Mouse (Mus musculus) testis, postnatal 10 days (tissue): ENCODE data around the gene Pnp.
"Not testable (repeated sequence)": the region's sequence is repeated elsewhere in the genome, so short reads cannot be mapped to it uniquely, and the experiment has no call there.

Experiments used
- DNase-seq: peaks from one replicate; pipeline ENCODE4 v3.0.0; 2021; ENCODE audit warnings: low spot score

Pnp gene

DNA sequence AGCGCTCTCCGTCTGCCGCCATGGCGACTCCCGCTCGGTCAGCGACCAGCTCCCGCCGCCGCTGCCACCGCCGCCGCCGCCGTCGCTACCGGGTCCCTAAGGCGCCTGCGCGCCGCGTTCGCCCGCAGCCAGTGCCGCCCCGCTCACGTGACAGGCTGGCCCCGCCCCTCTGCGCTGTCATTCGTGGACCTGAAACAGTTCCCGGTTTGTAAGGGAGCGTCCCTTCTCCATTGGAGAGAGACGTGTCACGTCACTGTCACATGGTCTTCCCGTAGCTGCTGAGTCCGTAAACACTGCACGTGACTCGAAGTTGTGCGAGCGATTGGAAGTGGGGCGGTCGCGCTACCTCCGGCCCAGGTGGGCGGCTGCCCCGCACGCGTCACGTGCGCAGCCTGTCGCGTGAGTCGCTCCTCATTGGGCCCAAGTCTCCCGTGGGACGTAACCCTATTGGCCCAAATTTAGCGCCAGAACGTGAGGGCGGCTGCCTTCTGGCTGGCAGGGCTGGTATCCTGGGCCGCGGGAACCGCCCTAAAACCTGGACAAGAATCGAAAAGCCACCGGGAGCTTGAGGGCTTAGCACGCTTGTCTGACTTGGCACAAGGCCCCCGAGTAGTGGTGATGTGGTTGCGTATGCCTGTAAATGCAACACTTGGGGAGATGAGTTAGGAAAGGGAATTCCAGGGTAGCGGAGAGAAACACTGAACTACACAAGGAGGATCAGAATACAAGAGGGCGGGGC, at the start of gene Pnp, which contains the start of gene Pip4p1:
Pnp (plus strand) TSS at position 329 of the 739 bp plus-strand sequence.
Pip4p1 (minus strand) TSS at position 103 of the 739 bp plus-strand sequence.
- peak; percentile 100 for DNase-seq

DNA sequence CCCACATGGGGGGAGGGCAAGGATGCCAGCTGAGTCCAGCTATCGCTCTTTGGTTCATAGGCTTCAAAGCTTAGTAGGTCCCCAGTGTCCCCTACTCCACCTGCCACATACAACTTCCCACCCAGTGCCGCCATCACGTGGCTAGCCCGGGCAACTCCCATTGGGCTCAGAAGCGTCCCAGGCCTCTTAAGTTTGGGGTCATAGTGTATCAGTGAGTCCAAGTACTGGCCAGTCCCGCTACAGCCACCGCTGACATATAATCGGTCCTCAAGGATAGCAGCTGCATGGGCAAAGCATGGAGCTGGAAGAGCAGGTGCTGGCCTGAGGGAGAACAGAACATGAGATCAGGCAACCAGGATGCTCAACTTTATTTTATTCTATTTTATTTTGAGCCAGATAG, 39.3 kb upstream of the Pnp start:
- DNase-seq, result no peak

DNA sequence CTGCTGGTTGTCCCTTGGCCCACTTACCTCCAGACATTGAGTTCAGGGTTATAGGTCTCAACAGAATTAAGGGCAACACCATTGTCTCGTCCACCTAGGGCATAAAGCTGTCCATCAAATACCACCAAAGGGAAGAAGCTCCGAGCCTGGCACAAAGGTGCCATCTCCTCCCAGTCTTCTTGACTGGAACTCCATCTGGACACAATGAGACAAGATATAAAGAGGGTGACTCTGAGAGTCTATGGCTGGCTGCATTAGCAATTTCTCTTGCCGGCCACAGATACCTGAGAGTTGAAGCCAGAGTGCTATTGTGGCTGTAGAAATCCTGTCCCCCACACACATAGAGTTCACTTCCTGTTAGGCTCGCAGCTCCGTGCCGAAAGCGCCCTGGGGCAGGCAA, 38.8 kb upstream of the Pnp start:
- DNase-seq, result no peak

DNA sequence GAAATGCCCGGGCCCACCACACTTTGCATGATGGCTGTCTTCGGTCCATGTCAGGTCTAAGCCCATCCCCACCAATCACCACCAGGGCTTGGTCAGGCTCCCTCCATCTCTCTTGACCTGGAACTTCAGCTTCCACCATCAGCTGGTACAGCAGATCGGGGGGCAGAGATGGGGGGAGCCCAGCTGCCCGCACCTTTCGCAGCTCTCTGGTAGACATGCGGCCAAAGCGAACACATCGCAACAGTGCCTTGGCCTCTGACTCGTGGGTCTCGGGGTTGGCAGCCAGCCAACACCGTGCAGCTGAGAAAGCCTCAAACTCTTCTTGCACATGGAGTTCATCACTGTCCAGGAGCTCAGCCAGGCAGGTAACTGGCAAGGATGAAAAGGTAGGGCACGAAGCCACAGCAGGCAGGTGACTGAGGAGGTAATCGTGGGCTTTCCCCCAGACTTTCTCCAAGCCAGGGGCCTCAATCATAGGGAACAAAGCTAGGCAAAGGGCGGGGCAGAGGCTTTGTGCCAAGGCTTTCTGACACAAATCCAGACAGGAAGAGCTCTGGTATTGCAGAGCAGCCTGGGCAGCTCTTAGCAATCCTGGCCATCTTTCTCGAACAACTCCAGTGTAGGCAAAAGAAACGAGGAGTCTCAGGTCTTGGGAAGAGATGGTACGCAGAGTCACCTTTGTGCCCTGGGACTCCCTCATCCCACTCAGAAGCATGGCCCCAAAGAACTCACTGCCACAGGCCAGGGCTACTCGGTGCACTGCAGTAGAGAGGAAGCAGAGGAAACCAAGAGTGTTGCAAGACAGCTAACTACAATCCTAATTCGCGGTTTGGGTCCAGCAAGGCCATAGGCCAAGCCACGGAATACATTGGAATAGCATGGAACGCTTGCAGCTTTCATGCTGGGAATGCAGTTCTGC, 38.1 kb upstream of the Pnp start:
- DNase-seq, result no peak

DNA sequence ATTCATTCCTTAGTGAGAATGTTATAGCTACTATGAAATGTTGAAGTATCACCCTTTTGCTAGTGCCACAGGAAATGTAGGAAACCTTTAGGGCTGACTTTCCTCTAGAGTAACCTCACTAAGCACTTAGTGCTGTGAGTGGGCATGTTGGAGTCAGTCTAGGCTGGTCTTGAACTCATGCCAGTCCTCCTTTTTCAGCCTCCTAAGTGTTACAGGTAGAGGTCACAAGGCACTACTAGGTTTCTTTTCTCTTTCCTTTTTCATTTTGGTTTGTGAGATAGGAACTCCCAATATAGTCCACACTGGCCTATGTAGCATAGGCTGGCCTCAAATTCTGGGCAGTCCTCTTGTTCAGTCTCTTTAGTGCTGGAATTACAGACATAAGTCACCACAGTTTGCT, 35.5 kb upstream of the Pnp start:
- DNase-seq, result no peak

DNA sequence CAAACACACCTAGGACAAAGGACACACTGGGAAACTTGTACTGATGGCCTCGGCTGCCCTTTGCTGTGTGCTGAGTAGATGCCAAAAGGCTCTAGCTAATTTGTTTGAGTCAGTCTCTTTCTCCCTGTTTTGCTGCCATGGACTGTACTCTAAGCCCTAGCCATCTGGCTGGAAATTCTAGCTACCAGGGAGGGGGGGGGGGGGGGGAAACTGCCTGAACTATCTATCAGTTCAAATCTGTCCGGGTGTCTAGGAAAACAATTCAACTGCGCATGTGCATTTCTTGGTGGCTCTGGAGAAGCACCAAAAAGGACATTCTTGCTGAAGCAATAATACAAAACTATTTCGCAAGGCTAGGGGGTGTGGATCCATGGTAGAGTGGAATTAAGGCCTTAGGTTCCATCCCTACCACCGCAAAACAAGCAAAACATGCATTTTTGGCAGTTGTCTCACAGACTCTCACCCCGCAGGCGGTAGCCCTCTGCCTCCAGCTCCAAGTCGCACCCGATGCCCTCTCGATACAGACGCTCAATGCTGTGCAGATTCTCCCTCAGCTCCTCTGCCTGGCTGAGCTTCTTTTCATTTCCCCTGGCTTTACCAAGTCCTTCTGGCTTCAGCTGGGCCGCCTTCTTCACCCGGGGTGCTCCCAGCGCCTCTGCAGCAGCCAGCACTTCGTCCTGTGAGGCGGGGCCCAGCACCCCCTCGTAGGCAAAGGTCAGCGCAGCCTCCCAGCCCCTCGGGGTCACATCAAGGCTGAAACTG, 34.7 kb upstream of the Pnp start:
- peak; percentile 46 for DNase-seq

DNA sequence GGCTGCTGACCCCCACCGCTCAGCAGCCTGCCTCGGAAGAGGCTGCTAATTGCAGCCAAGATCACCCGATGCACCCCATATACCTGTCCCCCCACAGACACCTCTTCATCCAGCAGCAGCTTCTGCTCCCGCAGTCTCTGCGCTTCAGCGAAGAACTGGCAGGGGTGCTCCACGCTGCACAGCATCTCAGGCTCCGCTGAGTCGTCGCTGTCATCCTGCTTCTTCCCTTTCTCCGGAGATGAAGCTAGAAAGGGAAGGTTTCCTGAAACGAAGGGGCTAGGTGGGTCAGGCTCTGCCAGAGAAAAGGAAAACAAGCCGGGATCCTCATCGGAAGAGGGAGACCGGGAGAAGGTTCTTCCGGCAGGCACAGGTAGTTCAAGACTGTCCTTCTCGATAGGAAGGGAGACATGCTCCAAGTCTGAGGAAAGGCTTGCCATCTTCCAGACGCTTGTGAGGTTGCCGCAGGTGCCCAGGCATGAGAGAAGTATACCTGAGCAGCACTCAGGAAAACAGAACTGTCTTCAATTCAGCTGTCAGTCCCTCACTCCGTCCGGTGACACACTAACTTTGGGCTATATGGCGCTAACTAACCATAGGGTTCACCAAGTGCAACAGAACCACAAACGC, 34.0 kb upstream of the Pnp start:
- DNase-seq, result no peak

DNA sequence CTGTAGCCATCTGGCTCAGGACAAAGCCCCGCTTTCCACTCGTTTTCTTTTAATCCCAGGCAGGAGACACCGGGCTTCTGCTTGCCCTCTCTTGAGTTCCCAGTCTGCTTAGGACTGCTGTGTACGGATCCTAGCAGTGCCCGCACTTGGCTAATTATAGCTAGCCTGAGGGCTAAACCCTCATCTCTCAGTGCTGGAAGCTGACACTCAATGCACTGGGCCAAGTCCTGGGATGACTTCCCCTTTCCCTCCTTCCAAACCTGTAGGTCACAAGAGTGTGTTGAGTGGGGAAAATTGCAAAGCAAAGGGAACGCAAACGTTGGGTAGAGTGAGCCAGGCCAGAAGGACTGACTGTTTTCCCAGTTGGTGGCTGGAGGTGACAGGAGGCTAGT, 33.5 kb upstream of the Pnp start, which contains the start of gene Klhl33:
Klhl33 (minus strand) TSS at position 134 of the 392 bp plus-strand sequence.
- DNase-seq, result no peak

DNA sequence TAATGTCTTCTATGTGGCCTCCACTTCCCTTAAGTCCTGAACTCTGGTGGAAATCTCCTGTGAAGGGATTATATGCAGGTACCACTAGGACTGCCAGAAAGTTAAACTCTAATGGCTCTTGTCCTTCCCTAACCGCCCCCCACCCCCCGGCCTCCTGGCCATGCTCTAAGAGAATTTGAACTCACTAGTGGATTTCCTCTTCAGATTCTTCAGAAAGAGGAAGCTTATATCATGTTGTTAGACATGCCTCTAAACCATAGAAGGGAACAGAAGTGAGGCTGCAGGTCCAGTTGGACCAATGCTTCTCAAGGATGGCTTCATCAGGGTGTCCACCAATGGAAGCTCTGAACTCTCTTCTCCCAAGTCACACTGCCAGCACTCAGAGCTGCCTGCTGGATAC, 32.9 kb upstream of the Pnp start:
- not testable (repeated sequence) for DNase-seq

DNA sequence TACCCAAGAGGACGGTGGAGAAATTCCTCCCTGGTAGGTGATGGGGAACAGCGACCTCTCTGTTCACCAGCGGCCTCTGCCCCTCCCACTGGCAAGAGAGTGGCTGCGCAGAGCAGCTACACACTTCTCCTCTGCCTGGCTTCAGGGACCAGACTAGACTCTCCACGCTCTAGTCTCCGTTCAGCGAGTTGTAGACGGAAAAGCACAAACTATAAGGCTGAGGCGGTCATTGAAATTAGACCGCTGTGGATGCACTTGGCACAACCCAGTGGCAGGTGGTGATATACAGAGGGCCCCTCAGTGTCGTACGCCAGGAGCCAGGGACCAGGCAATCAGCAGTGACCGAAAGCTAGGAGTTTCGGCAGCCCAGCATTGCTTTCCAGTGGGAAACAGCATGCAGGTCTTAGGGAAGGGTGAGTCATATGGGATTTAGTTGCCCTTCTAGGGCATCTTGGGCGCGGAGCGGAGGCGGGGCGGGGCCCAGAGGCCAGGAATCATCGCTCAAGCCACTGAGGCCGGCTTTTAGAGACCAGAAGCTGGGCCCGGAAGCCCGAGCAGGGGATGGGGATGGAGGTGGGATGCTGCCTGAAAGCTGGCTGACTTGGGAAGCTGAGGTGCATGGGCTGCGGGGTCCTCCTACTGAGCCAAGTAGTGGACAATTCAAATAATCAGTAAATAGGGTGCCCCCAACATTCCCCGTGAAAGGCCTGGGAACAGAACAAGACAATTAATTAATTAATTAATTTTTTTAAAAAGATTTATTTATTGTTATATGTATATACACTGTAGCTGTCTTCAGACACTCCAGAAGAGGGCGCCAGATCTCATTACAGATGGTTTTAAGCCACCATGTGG, 26.7 kb upstream of the Pnp start:
- no peak for DNase-seq

DNA sequence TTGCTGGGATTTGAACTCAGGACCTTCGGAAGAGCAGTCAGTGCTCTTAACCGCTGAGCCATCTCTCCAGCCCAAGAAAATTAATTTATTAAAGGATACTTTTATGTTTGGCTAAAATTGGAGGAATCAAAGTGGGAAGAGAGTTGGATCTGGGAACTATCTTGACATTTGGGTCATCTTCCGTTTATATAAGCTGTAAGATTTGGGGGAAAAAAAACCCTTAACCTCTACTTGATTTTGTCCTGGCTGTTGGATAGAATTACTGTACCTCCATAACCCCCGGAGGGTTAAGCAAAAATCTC, 26.1 kb upstream of the Pnp start:
- no peak for DNase-seq

DNA sequence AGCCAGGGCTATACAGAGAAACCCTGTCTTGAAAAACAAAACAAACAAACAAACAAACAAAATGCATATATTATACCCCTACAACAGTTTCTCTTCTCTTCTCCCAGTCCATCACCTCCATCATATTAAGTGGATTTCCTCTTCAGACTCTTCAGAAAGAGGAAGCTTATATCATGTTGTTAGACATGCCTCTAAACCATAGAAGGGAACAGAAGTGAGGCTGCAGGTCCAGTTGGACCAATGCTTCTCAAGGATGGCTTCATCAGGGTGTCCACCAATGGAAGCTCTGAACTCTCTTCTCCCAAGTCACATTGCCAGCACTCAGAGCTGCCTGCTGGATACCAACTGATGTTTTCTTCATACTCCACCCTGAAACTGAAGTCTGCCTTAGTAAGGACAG, 25.6 kb upstream of the Pnp start:
- DNase-seq, result not testable (repeated sequence)

DNA sequence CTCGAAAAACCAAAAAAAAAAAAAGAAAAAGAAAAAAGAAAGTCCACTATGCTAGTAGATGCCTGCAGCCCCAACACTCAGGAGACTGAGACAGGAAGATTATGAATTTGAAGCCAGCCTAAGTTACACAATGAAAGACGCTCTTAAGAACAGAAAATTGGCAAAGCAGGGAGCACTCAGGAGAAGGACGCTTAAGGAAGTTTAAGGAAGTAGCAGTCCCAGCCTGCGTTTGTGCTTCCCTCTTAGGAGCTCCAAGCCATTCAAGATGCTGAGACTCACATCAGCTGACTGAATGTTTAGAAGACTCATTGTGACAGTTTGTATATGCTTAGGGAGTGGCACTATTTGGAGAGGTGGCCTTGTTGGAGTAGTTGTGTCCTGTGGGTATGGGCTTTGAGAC, 22.8 kb upstream of the Pnp start:
- DNase-seq, result no peak

DNA sequence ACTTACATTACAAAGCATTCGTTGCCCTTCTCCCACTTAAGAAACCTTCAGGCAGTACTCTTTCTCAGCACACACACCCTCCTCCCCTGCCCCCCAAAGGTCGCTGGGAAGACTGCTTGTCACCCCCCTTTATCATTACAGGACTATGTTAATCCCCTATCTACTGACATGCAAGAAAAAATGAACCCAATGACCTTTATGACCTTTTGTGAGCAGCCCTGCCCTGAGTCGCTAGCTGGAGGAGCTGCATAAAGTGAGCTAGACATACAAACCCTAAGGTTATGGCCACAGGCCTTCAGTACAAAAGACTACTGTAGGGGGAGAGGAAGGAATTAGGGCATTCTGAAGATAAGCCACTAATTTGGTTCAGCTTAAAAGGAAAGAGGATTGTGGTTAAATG, 19.5 kb upstream of the Pnp start:
- DNase-seq, result no peak

DNA sequence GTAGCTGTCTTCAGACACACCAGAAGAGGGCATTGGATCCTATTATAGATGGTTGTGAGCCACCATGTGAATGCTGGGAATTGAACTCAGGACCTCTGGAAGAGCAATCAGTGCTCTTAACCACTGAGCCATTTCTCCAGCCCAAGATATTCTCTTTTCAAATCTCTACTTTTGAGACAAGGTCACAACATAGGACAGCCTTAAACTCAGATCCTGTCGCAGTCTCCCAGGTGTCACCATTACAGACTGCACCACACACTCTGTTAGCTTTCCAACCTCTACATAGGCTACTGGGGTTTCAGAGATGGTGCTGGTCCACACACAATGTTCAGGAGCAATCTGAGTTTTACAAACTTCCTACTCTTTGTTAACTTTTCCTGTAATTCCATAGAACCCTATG, 7.4 kb upstream of the Pnp start:
- not testable (repeated sequence) for DNase-seq

DNA sequence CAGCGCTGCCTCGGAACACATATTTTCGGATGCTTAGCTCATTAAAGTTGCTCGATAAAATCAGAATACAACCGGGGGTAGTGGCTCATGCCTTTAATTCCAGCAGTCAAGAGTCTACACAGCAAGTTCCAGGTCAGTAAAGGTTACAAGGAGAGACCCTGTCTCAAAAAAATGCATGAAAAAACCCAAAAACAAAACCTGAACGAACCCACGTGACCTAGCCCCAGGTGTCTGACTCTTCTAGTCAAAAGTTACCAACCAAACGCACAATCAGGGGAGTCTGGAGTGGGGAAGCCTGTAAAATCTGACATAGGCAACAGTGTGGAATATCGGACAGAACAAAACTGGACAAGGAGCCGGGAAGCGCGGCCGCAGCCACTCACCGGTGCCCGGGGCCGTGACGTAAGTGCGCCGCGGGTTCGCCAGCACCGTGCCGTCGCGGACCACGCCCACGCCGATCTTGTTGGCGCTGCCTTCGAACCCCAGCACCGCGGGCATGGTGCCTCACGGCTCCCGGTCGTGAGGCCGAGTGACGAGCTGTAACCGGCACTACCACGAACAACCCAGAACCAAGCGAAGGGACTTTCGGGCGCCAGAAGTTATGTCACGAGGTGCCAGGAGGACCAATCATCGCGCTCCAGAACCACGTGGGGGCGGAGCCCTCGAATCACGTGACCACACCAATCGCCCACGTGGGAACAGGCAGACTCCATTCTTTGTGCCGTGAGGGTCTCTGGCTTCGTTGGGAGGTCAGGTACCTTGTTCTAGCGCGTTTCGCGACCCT, 6.4 kb upstream of the Pnp start, which contains the start of the genes Osgep and Apex1:
Osgep (minus strand) TSS at position 613 of the 784 bp plus-strand sequence.
Apex1 (plus strand) TSS at position 688 of the 784 bp plus-strand sequence.
- peak; percentile 98 for DNase-seq

DNA sequence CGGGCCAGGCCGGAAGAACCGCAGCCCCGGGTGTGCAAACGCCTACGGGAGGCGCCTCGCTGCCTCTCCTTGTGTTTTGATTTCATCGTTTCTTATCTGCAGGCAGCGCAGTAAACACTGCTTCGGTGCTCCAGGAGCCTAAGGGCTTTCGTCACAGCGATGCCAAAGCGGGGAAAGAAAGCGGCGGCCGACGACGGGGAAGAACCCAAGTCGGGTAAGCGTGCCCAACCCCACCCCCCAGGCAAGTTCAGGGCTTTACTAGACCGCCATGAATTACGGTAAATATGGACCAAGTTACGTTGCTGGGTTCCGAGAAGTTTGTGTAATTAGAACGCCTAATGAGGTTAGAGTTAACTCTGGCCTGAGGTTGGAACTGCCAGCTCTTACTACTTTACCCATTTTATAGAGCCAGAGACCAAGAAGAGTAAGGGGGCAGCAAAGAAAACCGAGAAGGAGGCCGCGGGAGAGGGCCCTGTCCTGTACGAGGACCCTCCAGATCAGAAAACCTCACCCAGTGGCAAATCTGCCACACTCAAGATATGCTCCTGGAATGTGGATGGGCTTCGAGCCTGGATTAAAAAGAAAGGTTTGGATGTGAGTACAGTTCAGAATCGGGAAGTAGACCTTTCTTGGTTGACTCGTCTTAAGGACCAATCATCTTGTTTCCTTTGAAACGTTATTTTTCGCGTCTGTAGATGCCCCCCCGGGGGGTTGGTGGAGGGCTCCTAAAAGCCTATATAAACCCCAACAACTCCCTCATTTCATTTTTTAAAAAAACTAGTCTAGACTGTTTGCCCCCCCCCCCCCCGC, 5.6 kb upstream of the Pnp start:
- no peak for DNase-seq

DNA sequence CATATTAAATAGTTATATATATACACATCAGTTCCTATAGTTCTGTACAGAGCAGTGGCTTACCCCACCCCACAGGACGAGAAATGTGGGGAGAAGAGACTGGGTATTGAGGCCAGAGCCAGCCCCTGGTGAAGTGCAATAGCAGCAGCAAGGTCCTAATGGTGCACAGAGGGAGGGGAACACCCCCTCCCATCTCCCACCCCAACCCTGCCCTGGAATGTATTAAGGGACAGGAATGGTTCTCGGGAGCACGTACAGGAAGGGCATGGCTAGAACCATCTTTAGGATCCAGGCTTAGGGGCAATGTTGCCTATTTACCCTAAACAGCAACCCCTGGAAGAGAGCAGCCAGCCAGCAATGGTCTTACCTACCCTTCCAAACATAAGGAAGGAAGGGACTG, 3.5 kb upstream of the Pnp start:
- DNase-seq, result no peak

DNA sequence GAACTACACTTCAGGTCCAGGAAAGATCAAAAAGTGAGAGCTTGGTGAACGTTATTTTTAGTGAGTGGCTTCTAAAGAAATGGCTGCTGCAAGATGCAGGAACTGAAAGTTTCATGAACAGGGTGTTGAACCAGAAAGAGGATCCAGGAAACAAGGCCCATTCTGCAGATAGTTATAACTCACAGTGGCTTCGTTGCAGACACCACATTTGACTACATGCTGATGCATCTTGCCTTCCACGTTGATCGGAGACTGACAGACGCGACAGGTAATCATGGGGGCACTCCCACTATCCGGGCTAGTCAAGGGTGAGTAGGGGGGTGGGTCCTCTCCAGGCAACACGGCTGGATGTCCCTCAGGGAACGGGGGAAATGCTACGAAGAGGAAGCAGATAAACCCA, 931 bp upstream of the Pnp start:
- no peak for DNase-seq
